Mouse (Mus musculus) liver, adult (tissue): ENCODE measurements around the gene Parp8.

ENCODE experiments used
- GATA4 ChIP-seq: IDR thresholded peaks from 2 replicates; pipeline ENCODE4 v1.6.1; 2014; ENCODE audit warnings: mild to moderate bottlenecking, low read length; ENCODE audit not compliant: insufficient replicate concordance

The Parp8 gene

DNA sequence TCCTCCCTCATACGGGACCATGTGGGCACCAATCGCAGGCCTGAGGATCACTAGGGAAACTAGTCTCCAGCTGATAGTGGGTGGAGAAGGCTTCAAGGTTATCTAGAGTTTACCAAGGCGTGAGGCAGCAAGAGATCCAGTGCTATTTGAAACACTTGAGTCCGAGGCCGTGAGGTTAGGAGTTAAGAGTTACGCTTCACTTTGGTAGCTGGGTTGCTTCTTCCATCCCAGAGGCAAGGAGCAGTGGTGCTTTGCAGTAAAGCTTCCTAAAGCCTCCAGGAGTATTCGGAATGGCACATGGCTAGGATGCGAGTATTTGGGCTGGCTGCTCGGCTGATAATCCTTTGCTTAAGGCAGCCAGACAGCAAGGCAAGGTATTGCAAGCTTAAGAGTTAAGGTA, 2.0 kb upstream of the Parp8 start:
- TF ChIP-seq GATA4, result no peak

DNA sequence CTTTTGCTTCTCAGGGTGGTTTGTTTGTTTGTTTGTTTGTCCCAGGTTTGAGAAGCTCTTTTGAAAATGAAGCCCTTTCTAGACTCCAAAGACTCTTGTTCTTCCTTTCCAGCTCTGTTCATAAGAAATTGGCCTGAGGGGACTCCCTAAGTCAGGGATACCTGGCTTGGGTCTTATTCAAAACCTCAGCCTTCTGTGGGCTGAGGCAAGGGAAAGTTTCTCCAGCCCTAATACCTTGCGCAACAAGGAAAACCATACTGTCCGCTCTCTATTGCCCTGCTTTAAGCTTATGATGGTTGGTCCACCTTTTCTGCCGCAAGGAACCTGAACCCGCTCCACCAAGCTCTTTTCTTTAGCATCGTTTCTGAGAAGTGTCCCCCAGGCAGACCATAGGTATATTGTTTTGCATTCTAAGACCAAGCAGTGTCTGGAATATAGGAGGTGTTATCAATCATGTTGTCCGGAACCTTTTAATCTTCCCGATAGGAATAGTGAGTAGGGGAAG, 991 bp upstream of the Parp8 start:
- no peak for TF ChIP-seq GATA4

DNA sequence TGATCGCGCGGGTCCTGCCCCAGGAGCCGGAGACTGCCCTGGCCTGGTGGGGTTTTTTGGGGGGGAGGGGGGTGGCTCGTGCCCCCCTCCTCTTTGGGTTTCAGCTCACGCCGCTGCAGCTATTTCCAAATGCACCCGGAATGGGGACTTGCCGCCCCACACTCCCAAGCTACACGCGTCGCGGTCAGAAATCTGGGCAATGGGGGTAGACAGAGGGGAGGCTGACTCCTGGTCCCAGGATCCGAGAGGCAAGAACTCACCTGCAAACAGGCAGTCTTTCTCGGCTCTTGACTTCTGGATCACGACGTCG, 466 bp downstream of the Parp8 start:
- no peak for TF ChIP-seq GATA4

- no peak; the same call in 1 of the 2 replicates for TF ChIP-seq GATA4
These were observed 1.0 kb downstream of the Parp8 start for GRCm38 (mm10) chr13:117024127-117024915.

GRCm38 (mm10) chr13:117023346-117024050, 1.8 kb downstream of the Parp8 start:
- TF ChIP-seq GATA4, result no peak

- no peak; the same call in 1 of the 2 replicates for TF ChIP-seq GATA4
These were observed 4.7 kb downstream of the Parp8 start for GRCm38 (mm10) chr13:117020631-117021030.

DNA sequence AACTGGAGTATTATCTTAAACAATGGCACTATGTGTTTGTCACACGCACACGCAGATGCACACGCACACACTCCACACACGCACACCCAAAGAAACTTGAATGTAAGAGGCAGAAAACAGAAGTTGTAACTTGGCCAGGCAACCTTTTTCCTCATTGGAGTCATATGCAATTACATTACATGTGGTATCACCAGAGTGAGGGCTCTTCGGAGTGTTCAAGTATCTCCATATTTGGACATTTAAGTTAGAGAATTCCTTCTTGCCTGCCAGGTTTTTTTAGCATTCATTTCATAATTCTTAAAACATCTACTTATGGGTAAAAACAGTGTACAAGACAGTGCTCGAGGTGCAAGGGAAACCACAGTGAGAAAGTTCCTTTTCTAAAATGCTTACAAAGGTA, 6.7 kb downstream of the Parp8 start:
- no peak for TF ChIP-seq GATA4

DNA sequence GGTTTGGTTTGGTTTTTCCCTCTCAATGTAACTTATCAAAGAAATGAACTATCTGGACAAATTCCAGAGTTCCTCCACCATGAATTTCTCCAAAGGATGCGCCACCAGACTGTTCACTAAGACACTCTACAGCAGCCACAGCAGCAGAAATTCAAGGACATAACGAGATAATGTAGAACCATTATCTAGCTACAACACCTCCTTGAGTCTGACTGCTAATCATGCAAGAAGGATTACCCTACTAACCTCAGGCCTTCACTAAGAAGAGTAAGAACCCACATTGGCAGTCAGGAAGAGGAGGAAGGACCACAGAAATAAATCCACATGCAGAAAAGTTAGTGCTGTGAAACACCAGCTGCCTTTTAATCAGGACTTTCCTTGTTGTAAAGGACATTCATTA, 11.8 kb downstream of the Parp8 start:
- TF ChIP-seq GATA4, result no peak

GRCm38 (mm10) chr13:117012031-117012430, 13.3 kb downstream of the Parp8 start:
- no peak for TF ChIP-seq GATA4

DNA sequence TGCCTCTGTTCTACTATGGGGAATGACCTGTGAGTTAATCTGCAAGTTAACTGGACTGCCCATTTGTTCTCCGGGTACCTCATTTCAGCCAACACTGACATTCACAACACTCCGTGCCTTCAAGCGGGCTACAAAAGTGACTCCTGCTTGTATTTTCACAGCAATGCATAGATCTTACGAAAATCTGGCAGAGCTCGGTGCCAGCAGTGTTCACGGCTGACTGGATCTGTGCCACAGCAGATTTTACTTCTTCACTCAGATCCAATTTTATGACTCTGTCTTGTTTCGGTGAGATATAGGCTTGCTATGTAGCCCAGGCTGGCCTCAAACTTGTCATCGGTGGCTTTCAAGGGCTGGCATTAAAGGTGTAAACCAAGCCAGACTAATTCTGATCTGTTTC, 15.2 kb downstream of the Parp8 start:
- TF ChIP-seq GATA4, result no peak

GRCm38 (mm10) chr13:117008021-117009015, 17.0 kb downstream of the Parp8 start:
- no peak for TF ChIP-seq GATA4

GRCm38 (mm10) chr13:117007566-117007965, 17.8 kb downstream of the Parp8 start:
- TF ChIP-seq GATA4, result no peak

GRCm38 (mm10) chr13:117006638-117007037, 18.7 kb downstream of the Parp8 start:
- TF ChIP-seq GATA4, result no peak

- no peak for TF ChIP-seq GATA4
These were observed 24.8 kb downstream of the Parp8 start for GRCm38 (mm10) chr13:117000493-117000892.

DNA sequence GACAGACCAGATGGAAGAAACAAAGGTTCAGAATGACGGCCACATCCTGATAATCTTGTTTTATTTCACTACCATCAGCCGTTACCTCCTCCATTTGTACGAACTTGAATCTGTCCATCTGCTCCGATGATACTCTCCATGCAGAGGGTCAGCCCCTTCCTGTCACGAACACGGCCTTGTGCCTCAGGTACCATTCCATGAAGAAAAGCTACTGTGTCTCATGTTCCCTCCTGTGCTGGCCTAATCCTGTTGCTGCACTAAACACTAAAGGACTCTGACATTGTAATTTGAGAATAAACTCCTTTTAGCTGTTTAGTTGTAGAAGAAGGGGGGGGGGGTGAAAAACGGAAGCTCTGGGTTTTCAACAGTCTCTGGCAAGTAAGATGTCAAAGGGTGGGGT, 33.8 kb downstream of the Parp8 start:
- TF ChIP-seq GATA4, result no peak
